Mouse (Mus musculus) large intestine, adult 2 months (tissue): ENCODE data around the gene Cfb. TPM values are rescaled to one million over a fixed set of nuclear protein-coding genes. Genes with fewer than 3 reads are reported as not detected.

Experiments used
- DNase-seq: peaks from one replicate; pipeline ENCODE4 v3.0.0-alpha.2; 2012; ENCODE audit warnings: low read depth, low spot score
- WGBS: fragments of 180-500 bp; shearing (Covaris S2); methylation state at CpG from one replicate; pipeline ENCODE4 v1.1.7; 2018; 5-methylcytosine and 5-hydroxymethylcytosine counted together
- polyA plus RNA-seq: library from polyadenylated mRNA; depleted of rRNA; stranded (reverse); fragments of >200 nt; gene quantifications from 2 replicates; pipeline ENCODE4 v1.2.3, GENCODE M21; 2012

The Cfb gene
- polyA plus RNA-seq, 1 experiment, result 64.4 TPM

DNA sequence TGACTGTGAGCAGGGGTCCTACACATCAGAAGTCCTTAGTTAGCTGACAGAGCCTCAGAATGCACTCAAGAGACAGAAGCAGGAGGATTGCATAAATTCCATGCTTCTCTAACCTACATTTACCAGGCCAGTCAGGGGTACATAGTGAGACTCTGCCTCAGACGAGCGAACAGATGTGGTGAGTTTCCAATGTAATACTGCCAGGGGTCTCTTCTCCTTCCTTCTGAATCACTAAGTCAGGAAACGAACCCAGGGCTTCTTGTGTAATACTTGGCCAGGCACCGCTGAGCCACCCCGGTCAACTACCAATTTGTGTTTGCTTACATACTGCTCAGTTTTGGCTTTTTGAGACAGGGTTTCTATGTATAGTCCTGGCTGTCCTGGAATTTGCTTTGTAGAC lies 25.6 kb upstream of the Cfb start:
- 83% methylated on average over 5 of the region's 5 CpGs for whole genome bisulfite sequencing
- no peak for DNase-seq

- DNase-seq, result no peak
- WGBS, result 78% methylated on average over 3 of the region's 3 CpGs
Observed at GRCm38 (mm10) chr17:34885615-34886014, 23.3 kb upstream of the Cfb start.

DNA sequence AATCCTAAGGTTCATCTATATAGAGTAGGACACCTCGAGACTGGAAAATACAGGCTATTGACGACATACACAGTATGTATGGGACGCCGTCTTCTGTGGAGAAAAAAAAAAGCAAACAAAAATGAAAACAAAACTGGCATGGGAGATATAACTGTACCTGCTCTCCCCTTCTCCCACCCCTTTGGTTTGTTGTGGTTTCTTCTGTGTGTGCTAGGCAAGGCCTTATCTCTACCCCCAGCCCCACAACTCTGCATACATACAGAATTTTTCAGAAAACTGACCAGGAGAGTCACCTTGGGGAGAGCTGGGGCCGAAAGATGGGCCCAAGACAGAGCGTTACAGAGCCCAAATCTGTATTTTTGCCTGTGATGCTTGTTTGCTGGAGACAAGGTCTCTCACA lies 22.4 kb upstream of the Cfb start:
- 92% methylated on average over 6 of the region's 6 CpGs for WGBS
- no peak for DNase-seq

DNA sequence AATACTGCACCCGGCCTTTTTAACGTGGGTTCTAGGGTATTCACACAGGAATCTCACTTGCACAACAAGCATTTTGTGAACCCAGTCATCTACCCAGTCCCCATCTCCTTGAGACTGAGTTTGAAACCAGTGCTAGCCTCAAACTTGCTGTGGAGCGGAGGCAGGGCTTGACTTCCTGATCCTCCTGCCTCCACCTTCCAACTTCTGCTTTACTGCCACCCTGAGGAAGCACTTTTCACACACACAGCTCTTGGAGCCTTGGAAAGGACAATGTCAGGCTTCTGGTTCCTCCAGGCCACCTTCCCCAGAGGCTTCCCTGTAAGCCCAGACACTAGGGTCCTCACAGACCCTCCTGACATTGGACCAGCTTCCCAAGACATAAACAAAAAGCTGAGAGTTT lies 21.0 kb upstream of the Cfb start:
- no peak for DNase-seq
- 75% methylated on average over 3 of the region's 3 CpGs for WGBS

- no peak for DNase-seq
- 10% methylated on average over 15 of the region's 15 CpGs for WGBS
Observed at GRCm38 (mm10) chr17:34881683-34882310, 19.5 kb upstream of the Cfb start, which contains the start of gene Gm20547. Gm20547 (minus strand) TSS chr17:34882042.

GRCm38 (mm10) chr17:34881166-34881565 lies 18.8 kb upstream of the Cfb start:
- DNase-seq, result no peak

- DNase-seq, result no peak
- 51% methylated on average over 11 of the region's 11 CpGs for WGBS
Observed at GRCm38 (mm10) chr17:34879336-34879879, 17.1 kb upstream of the Cfb start, which contains the start of gene Zbtb12. Zbtb12 (plus strand) TSS chr17:34879483.

DNA sequence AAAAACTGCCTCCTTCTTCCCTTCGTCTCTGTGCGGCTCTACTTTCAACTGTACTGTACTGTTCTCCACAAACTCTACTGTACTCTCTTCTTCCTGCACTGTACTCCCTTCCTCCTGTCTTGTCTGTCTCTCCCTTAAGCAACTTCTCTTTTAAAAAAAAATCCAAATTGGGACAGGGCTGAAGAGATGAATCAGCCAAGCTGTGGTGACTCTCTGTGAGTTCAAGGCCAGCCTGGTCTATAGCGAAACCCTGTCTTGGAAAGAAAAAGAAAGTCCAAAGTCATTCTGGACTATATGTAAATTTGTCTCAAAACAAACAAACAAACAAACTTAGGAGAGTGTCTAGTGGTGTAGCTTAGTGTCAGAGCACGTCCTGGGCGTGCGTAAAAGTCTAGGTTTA lies 12.0 kb upstream of the Cfb start:
- WGBS, result 74% methylated on average over 6 of the region's 6 CpGs

GRCm38 (mm10) chr17:34865981-34866380 lies 3.7 kb upstream of the Cfb start:
- WGBS, result 26% methylated on average over 7 of the region's 7 CpGs
- no peak for DNase-seq

More for the DNA sequence above, 12.0 kb upstream of the Cfb start:
- no peak for DNase-seq

DNA sequence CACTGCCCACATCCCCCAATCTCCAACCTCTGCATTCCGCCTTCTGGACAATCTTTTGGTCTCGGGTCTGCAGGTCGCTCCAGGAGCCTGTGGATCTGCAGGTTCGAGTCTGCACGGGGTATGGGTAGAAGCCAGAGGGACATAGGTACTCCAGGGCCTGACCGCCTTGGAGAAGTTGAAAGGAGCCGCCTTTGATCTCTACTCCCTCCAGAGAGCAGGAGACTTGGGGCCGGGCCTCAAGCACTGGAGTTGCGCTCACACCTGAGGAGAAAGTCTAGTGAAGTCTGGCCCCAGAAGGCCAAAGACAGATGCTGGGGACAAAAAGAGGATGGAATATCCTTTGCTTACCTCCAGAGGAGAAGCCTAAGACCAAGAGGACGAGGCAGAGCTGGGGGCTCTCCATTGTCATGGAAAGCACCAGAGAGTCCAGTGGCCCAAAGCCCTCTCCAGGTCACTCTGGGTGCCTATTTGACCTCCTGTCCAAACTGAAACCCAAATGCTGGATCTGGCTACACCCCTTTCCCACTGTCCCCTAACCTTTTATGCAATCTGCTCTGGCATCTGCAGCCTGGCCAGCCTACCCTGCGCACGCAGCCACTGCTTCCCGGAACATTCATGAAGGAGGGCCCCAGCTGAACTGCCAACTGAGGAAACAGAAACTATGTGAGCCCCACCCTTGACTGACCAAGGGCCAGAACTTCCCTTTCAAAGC lies 458 bp downstream of the Cfb start:
- WGBS, result 35% methylated on average over 13 of the region's 13 CpGs
- DNase-seq, result peak; percentile 53

- no peak for DNase-seq
- WGBS, result 84% methylated on average over 9 of the region's 9 CpGs
Observed at GRCm38 (mm10) chr17:34860514-34860913, 1.8 kb downstream of the Cfb start.

DNA sequence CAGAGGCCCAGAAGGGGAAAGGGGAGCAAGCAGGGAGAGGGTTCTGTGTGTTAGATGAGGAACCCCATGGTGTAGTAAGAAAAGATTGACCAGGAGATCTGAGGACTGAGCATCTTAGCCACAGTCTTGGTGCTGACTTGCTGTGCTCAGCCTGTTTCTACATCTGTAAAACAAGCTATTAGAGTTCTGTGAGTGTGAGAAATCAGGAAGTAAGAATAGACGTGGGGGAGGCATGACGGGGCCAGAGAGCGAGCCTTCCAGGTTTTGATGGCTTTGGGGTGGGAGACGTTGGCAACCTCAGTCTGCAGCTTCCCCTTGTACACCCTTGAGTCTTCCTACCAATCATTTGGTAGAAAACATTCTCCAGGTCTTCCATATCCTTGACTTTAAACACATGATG lies 3.6 kb downstream of the Cfb start:
- WGBS, result 76% methylated on average over 4 of the region's 4 CpGs
- no peak for DNase-seq

DNA sequence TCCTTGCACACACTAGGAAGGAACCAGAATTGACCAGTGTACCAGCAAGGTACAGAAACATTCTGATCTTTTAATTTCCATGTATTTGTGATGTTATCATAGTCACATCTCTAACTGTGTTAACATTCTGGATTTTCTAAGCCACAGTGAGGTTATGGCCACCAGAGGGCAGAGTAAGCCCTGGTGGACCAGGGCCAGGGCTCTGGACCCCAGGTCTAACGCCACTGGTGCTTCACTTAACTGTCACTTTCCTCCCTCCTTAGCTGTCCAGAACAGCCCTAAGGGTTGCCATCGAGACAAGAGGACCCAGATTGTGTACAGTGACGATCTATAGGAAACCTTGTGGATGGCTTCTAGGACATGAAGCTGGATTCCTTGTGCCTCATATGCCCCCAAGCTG lies 6.5 kb downstream of the Cfb start:
- no peak for DNase-seq
- 26% methylated on average over 3 of the region's 3 CpGs for WGBS

DNA sequence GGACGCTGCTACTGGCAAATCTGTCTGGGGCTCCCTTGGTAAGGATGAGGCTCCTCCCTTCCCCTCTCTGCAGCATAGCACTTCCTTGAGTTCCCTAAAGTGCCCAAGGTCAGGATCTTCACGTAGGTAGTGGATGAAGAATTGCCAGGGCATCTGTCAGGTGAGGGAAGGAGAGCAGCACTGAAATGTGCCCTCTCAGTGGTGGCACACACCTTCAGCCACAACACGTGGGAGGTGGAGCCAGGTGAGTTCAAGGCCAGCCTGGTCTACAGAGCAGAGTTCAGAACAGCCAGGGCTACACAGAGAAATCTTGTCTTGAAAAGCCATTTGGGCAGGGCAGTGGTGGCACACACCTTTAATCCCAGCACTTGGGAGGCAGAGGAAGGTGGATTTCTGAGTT lies 7.6 kb downstream of the Cfb start:
- no peak for DNase-seq
- 36% methylated on average over 3 of the region's 3 CpGs for whole genome bisulfite sequencing

- no peak for DNase-seq
- 74% methylated on average over 8 of the region's 8 CpGs for WGBS
Observed at GRCm38 (mm10) chr17:34853511-34853910, 8.8 kb downstream of the Cfb start.

DNA sequence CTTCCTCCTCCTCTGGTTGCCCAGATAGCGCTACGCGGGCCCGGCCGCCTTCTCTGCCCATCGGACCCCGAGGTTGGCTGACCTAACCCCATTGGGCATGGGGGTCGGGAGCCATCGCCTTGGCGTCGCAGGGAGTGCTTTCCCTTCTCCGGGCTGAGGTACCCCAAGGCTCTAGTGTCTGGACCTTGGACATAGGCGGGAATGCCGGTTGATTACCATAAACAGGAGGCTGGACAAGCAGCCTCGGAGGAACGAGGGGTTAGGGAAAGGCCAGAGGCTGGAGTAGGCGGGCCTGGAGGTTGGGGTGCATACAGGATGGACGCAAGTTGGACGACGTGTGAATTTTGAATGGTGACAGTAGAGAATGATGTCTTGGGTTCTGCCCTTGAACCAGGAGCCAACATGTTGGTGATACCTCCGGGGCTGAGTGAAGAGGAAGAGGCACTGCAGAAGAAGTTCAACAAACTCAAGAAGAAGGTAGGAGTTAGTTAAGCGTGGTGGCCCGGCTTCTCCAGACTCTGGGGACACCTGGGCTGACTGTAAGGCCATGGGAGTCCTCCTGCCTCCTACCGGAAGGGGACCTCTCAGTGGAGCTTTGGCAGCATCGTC lies 11.7 kb downstream of the Cfb start:
- WGBS, result under 1% methylated on average over 25 of the region's 25 CpGs
- DNase-seq, result no peak

DNA sequence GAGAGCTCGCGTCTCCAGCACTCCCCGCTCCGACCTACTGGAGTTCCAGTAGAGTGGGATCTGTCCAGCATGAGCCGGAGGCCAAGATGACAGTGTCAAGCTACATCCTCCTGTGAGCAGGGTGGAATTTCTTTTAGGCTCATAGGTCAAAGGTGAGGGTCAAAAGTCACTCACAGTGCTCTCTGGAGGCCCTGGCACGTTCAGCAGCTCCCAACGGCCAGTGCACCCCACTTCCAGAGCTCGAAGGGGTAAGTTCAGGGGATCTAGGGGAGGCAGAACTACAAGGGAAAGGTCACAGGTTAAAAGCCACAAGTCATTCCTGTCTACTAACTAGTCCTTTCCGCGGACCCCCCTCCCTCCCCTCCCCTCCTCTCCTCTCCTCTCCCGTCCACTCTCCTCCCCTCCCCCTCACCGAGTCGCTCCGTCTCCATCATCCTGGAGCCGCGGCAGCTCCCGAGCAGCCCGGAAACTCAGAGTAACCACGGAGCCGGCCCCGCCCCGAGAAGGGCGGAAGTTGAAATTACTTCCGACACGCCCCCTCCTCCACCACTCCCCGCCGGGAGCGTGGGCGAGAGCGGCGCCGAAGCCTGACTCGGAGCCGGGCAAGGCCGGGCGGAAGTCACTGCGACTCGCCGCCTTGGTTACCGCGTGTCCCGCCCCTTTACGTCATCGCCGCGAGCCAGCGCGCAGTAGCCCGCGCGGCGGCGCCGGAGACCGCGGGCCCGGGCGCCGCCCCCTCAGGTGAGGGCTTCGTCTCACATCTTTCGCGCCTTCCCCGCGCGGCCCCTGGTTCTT lies 12.4 kb downstream of the Cfb start, which contains the start of the genes Skiv2l and Nelfe:
Gene Skiv2l (minus strand): TSS at position 489 of the 795 bp plus-strand sequence.
Gene Nelfe (plus strand): TSS at position 670 of the 795 bp plus-strand sequence.
- under 1% methylated on average over 62 of the region's 65 CpGs for WGBS
- peak; percentile 80 for DNase-seq

- no peak for DNase-seq
- 94% methylated on average over 7 of the region's 7 CpGs for WGBS
Observed at GRCm38 (mm10) chr17:34847615-34848014, 14.7 kb downstream of the Cfb start.

DNA sequence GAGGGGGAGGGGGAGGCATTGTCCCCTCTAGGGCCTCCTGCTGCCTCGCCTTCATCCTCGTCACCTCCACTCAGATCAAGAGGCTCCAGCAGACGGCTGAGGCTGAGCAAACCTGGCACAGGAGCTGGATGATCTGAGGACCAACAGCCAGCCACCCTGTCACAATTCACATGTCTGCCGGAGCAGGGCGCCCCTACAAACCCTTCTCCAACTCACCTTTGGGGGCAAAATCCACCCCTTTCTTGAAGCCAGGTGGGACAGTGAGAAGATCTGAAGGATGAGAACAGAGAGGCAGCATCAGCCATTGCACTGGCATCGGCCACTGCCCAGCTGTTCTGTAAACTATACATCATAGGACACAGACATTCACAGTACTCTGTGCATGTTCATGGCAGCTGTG lies 15.1 kb downstream of the Cfb start:
- DNase-seq, result no peak
- 94% methylated on average over 6 of the region's 6 CpGs for WGBS

DNA sequence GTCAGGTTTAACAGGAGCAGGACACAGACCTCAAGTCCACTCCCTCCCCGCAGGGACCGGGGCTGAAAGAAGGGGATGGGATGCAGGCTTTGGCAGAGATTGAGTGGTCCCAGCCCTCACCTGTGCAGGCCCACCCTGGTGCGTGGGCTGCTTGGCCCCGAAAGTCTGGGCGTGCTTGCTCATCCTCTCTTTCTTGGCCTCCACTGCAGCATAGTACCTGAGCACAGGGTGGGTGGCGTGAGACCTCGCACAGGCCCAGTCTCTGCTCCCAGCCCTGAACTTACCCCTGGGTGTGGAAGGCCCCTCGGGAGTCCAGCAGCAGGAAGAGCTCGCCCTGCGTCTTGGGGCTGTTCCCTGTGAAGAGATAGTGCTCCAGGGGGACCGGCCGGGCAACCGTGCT lies 17.4 kb downstream of the Cfb start:
- WGBS, result 96% methylated on average over 13 of the region's 13 CpGs
- DNase-seq, result no peak
